Mouse (Mus musculus) liver, postnatal 0 days (tissue): ENCODE measurements around the gene Ccdc84.

Source experiments
- CTCF ChIP-seq: sonication (generic); IDR thresholded peaks from 2 replicates; pipeline ENCODE4 v1.5.1; 2016; ENCODE audit warnings: antibody characterized with exemption, low read depth
- EP300 ChIP-seq: IDR thresholded peaks from 2 replicates; pipeline ENCODE4 v1.6.1; 2016; ENCODE audit warnings: antibody characterized with exemption, low read depth, mild to moderate bottlenecking

GRCm38 (mm10) chr9:44417892-44418363 lies 441 bp downstream of the Ccdc84 start:
- TF ChIP-seq EP300 (0 out of 2 replicates have a peak, but pooled peaks have one; percentile 33), CTCF (peak; percentile 90)
